8 mouse cellular contexts compared by ENCODE assay signal in the genomic region with DNA sequence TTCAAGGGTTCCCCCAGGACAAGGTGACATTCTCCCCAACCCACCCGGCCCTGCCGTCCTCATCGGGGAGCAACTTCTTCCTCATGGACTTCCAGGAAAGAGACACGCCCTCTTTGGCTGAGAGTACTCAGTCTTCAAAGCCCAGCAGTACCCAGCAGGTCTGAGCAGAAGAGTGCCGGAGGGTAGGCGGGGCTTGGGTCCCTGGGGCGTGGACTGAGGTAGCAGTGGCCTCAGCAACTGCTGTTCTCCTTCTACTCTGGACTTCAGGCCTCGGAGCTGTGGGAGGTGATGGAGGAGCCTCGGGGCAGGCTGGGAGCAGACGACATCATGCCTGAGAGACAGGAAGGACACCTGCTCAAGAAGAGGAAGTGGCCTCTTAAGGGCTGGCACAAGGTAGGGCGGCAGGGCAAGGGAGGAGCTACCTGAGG. TPM values are rescaled to one million over a fixed set of nuclear protein-coding genes. Genes with fewer than 3 reads are reported as not detected.
DNase-seq lines count a peak whose midpoint lies in the region; ATAC-seq lines count a peak whose summit lies in the region.

No protein-coding gene starts in this region.

- H3K27ac ChIP-seq in heart, embryonic 13.5 days (replicated peaks): no peak overlapping the region
- H3K27ac ChIP-seq in liver, embryonic 13.5 days: no peak overlapping the region

- no peak for DNase-seq in heart, postnatal 25 days (ENCODE audit: low spot score)
- DNase-seq in adrenal gland, postnatal 25 days: peak; percentile 46
- DNase-seq in induced T-regulatory cell, adult 2 months (ENCODE audit: low read depth): peak; percentile 60
- peak; percentile 67 for DNase-seq in liver, embryonic 13.5 days
- peak; percentile 26 for DNase-seq in spleen, adult 12 weeks (ENCODE audit: low spot score)
- no peak for DNase-seq in left cerebral cortex, postnatal 14 days (ENCODE audit: low spot score in 2 of 2)
- DNase-seq in MN1 (ENCODE audit: low spot score): no peak

- intact Hi-C loops in heart, postnatal 25 days (cut with DNase I): no loop called here
- intact Hi-C loops in left cerebral cortex, postnatal 14 days (cut with DNase I): no loop called here

- H3K4me1 ChIP-seq in heart, embryonic 13.5 days: peaks cover 24% of the 10 kb centered on the region
- peaks cover 28% of the 10 kb centered on the region for H3K4me1 ChIP-seq in liver, embryonic 13.5 days (replicated peaks)

- 27% methylated on average over 11 of the region's 11 CpGs for WGBS in heart, embryonic 13.5 days
- WGBS in liver, embryonic 13.5 days (ENCODE audit: insufficient replicate concordance): 18% methylated on average over 11 of the region's 11 CpGs

- H3K9me3 ChIP-seq in heart, embryonic 13.5 days: no peaks in the 10 kb centered on the region
- no peaks in the 10 kb centered on the region for H3K9me3 ChIP-seq in liver, embryonic 13.5 days (replicated peaks)

- H3K36me3 ChIP-seq in heart, embryonic 13.5 days: peaks cover 65% of the 10 kb centered on the region
- peaks cover 52% of the 10 kb centered on the region for H3K36me3 ChIP-seq in liver, embryonic 13.5 days

- H3K4me2 ChIP-seq in heart, embryonic 13.5 days: peak overlapping the region; percentile 98
- peak overlapping the region; percentile 85 for H3K4me2 ChIP-seq in liver, embryonic 13.5 days

- ATAC-seq in heart, embryonic 13.5 days (ENCODE audit: extremely low read depth, insufficient number of reproducible peaks, low FRiP score, low TSS enrichment): no peak
- ATAC-seq in liver, embryonic 13.5 days (ENCODE audit: low read depth): peak; percentile 77

- H3K27me3 ChIP-seq in heart, embryonic 13.5 days (replicated peaks): no peaks in the 10 kb centered on the region
- H3K27me3 ChIP-seq in liver, embryonic 13.5 days: no peaks in the 10 kb centered on the region

- H3K4me3 ChIP-seq in heart, embryonic 13.5 days: peak overlapping the region; percentile 79
- peak overlapping the region; percentile 71 for H3K4me3 ChIP-seq in liver, embryonic 13.5 days (replicated peaks)

- peak overlapping the region; percentile 91 for H3K9ac ChIP-seq in heart, embryonic 13.5 days
- H3K9ac ChIP-seq in liver, embryonic 13.5 days: peak overlapping the region; percentile 80

RNA-seq across cellular contexts. Expression of a gene that starts 1.8 kb away (rescaled TPM):
- polyA plus RNA-seq in heart, embryonic 13.5 days (2015; fragmentation: Nextera tagmentation; extraction: Ambion mirVana): 6.2 and 6.5 TPM in 2 replicates
- total RNA-seq in heart, postnatal 25 days (2021): 1 to 10 TPM; 5.1 to 5.5 TPM
- 18.9 TPM in 2 replicates for total RNA-seq in adrenal gland, postnatal 25 days (2021)
- polyA plus RNA-seq in liver, embryonic 13.5 days (2015; fragmentation: Nextera tagmentation; extraction: Ambion mirVana): 2.3 and 2.7 TPM in 2 replicates
- 10 to 100 TPM; 10.5 to 12.3 TPM for total RNA-seq in left cerebral cortex, postnatal 14 days (2021)

RNA-seq across cellular contexts. Expression of a gene that starts 10.9 kb away (rescaled TPM):
- 67.5 and 72.6 TPM in 2 replicates for polyA plus RNA-seq in heart, embryonic 13.5 days (2015; fragmentation: Nextera tagmentation; extraction: Ambion mirVana)
- 10 to 100 TPM; 81.0 to 85.2 TPM for total RNA-seq in heart, postnatal 25 days (2021)
- 117 and 129 TPM in 2 replicates for total RNA-seq in adrenal gland, postnatal 25 days (2021)
- polyA plus RNA-seq in liver, embryonic 13.5 days (2015; fragmentation: Nextera tagmentation; extraction: Ambion mirVana): 45.7 and 51.4 TPM in 2 replicates
- 10 to 100 TPM; 69.0 to 69.8 TPM for total RNA-seq in left cerebral cortex, postnatal 14 days (2021)

RNA-seq across cellular contexts. Expression of a gene that starts 11.0 kb away (rescaled TPM):
- polyA plus RNA-seq in heart, embryonic 13.5 days (2015; fragmentation: Nextera tagmentation; extraction: Ambion mirVana): 0.18 and 0.49 TPM in 2 replicates
- under 1 TPM in 1 of 2 experiments, not detected in 1; 0.50 TPM for total RNA-seq in heart, postnatal 25 days (2021)
- total RNA-seq in adrenal gland, postnatal 25 days (2021): 1.0 and 1.4 TPM in 2 replicates
- 0.29 and 0.38 TPM in 2 replicates for polyA plus RNA-seq in liver, embryonic 13.5 days (2015; fragmentation: Nextera tagmentation; extraction: Ambion mirVana)
- total RNA-seq in left cerebral cortex, postnatal 14 days (2021): under 1 TPM; 0.26 to 0.74 TPM

RNA-seq across cellular contexts. Expression of a gene that starts 22.5 kb away (rescaled TPM):
- 16.0 and 19.2 TPM in 2 replicates for polyA plus RNA-seq in heart, embryonic 13.5 days (2015; fragmentation: Nextera tagmentation; extraction: Ambion mirVana)
- total RNA-seq in heart, postnatal 25 days (2021): 10 to 100 TPM; 11.9 to 13.2 TPM
- 12.8 and 22.7 TPM in 2 replicates for total RNA-seq in adrenal gland, postnatal 25 days (2021)
- 10.0 and 11.2 TPM in 2 replicates for polyA plus RNA-seq in liver, embryonic 13.5 days (2015; fragmentation: Nextera tagmentation; extraction: Ambion mirVana)
- total RNA-seq in left cerebral cortex, postnatal 14 days (2021): 1 to 10 TPM; 2.7 to 3.0 TPM

RNA-seq across cellular contexts. Expression of a gene that starts 39.0 kb away (rescaled TPM):
- 0.18 and 0.21 TPM in 2 replicates for polyA plus RNA-seq in heart, embryonic 13.5 days (2015; fragmentation: Nextera tagmentation; extraction: Ambion mirVana)
- total RNA-seq in heart, postnatal 25 days (2021): under 1 TPM; 0.11 to 0.29 TPM
- 0.33 and 0.39 TPM in 2 replicates for total RNA-seq in adrenal gland, postnatal 25 days (2021)
- polyA plus RNA-seq in liver, embryonic 13.5 days (2015; fragmentation: Nextera tagmentation; extraction: Ambion mirVana): 0.05 and 0.08 TPM in 2 replicates
- total RNA-seq in left cerebral cortex, postnatal 14 days (2021): 1 to 10 TPM; 2.6 to 2.7 TPM

Comparison
In these comparisons a context has a peak if more than half of its experiments do, and no peak if none do; other contexts are left out.
1. DNase-seq: peak in adrenal gland, postnatal 25 days (single experiment), induced T-regulatory cell, adult 2 months (single experiment), liver, embryonic 13.5 days (single experiment) and spleen, adult 12 weeks (single experiment); none in heart, postnatal 25 days (single experiment), left cerebral cortex, postnatal 14 days (0 of 2) and MN1 (single experiment).